Mouse (Mus musculus): ENCODE measurements at regions not wholly inside any gene's neighbourhood (a gene's known extent, or its start where the extent isn't known, plus 50 kb on each side); places are given as distances from the start of the nearest gene placed in this dataset.

DNA sequence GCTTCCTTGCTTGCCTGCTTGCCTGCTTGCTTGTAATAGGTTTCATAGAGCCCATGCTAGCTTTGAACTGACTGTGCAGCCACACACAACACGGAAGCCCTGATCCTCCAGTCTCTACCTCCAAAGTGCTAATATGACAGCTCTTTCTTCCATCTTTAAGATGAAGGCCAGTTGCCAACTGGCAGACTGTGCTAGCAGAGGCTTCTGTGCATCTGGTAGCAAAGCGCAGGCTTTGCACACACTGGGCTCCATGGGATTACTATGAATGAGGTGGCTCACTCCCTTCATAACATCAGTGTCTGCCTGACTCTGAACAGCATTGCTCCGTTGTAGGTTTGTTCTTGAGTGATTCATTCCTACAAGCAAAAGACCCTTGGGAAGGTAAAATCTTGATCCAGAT lies 107.9 kb upstream of the Tmc3 start:
- no peaks in the 10 kb centered on the region; the same call in 1 of the 2 replicates for H3K4me1 ChIP-seq (ENCODE audit: insufficient read depth, low read depth, low read length)
- no peak overlapping the region for H3K9ac ChIP-seq (replicated peaks; ENCODE audit: low read depth)
- H3K4me3 ChIP-seq (ENCODE audit: low read depth, low read length), result no peak overlapping the region
- no peaks in the 10 kb centered on the region for H3K36me3 ChIP-seq (ENCODE audit: insufficient read depth, low read length)
- H3K27me3 ChIP-seq (replicated peaks; ENCODE audit: insufficient read depth, low read length), result no peaks in the 10 kb centered on the region
- no peak overlapping the region for H3K4me2 ChIP-seq (replicated peaks; ENCODE audit: low read depth, low read length)
- 67% methylated on average over 3 of the region's 3 CpGs for WGBS
- DNase-seq (ENCODE audit: low spot score) (no peak), ATAC-seq (no peak)
- no peak overlapping the region for H3K27ac ChIP-seq (ENCODE audit: low read length)
- TF ChIP-seq EP300 (IDR thresholded peaks at IDR 0.05) (no peak), CTCF (IDR thresholded peaks at IDR 0.05) (no peak)
- H3K9me3 ChIP-seq (ENCODE audit: low read length), result no peaks in the 10 kb centered on the region

DNA sequence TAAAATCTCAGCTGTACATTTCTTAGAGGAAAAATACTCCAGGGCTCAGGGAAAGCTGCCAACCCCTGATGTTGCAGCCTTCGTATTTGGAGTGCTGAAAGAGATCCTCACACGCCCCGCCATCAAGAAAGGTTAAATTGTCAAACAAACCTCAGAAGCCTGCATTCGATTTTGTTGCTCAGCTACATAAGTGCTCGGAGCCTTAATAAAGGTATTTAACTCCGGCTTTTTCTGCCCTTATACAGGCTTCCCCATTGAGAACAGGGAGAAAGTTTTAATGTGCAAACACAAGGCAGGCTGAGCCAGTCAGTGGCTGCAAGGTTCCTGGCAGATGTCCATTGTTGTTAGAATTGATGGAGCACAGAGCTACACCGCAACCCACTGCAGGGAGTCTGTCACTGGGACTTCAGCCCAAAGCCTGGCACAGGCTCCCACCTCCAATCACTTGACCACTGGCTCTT lies 107.0 kb upstream of the Tmc3 start:
- ATAC-seq, result no peak
- Histone ChIP-seq H3K9ac (replicated peaks; ENCODE audit: low read depth) (no peak overlapping the region), H3K4me2 (replicated peaks; ENCODE audit: low read depth, low read length) (no peak overlapping the region), H3K27ac (ENCODE audit: low read length) (no peak overlapping the region), H3K4me3 (ENCODE audit: low read depth, low read length) (no peak overlapping the region), H3K27me3 (replicated peaks; ENCODE audit: insufficient read depth, low read length) (no peaks in the 10 kb centered on the region), H3K9me3 (ENCODE audit: low read length) (no peaks in the 10 kb centered on the region), H3K36me3 (ENCODE audit: insufficient read depth, low read length) (no peaks in the 10 kb centered on the region), H3K4me1 (ENCODE audit: insufficient read depth, low read depth, low read length) (no peaks in the 10 kb centered on the region; the same call in 1 of the 2 replicates)
- 20% methylated on average over 7 of the region's 7 CpGs for WGBS
- TF ChIP-seq CTCF (IDR thresholded peaks at IDR 0.05), result no peak
- no peak for TF ChIP-seq EP300 (IDR thresholded peaks at IDR 0.05)
- DNase-seq (ENCODE audit: low spot score), result no peak

DNA sequence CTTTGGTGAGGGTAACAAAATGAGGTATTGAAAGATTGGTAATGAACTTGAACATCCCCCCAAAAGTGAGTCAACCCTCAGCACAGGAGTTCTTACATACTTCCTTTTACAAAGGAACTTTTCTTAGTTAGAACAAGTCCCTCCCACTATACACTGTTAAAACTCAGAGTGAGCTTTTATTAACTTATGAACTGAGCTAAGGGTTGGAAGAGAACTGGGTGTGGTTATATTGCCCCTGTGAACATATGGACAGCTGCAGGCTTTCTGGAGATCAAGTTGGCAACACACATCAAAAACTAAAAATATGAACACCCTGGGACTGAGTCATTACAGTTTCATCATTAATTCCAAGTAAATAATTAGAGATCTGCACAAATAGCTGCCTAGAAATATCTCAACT lies 103.1 kb upstream of the Tmc3 start:
- no peak overlapping the region for H3K4me2 ChIP-seq (replicated peaks; ENCODE audit: low read depth, low read length)
- no peak overlapping the region for H3K9ac ChIP-seq (replicated peaks; ENCODE audit: low read depth)
- TF ChIP-seq CTCF (IDR thresholded peaks at IDR 0.05), result no peak
- no peak for TF ChIP-seq EP300 (IDR thresholded peaks at IDR 0.05)
- H3K36me3 ChIP-seq (ENCODE audit: insufficient read depth, low read length), result no peaks in the 10 kb centered on the region
- DNase-seq (ENCODE audit: low spot score) (no peak), ATAC-seq (no peak)
- H3K4me3 ChIP-seq (ENCODE audit: low read depth, low read length), result no peak overlapping the region
- no peaks in the 10 kb centered on the region; the same call in 1 of the 2 replicates for H3K4me1 ChIP-seq (ENCODE audit: insufficient read depth, low read depth, low read length)
- H3K27me3 ChIP-seq (replicated peaks; ENCODE audit: insufficient read depth, low read length), result no peaks in the 10 kb centered on the region
- no peak overlapping the region for H3K27ac ChIP-seq (ENCODE audit: low read length)
- no peaks in the 10 kb centered on the region for H3K9me3 ChIP-seq (ENCODE audit: low read length)

DNA sequence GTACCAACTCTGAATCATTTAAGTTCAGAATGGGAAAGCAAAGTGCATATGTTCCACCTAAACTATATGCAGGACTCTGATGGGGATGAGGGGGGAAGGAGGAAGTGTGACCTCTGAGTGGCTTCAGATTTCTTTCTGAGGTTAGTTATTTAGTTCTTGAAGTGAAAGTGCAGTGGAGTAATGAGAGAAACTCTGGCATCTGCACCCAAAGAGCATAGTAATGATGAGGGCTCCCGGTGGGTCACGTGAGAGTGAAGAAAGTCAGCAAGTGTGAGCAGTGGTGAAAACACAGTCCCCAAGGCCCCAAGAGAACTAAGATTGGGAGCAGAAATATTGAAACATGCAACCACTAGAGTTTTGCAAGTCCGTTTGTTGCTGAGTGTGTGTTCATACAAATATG lies 102.5 kb upstream of the Tmc3 start:
- ATAC-seq (no peak), DNase-seq (ENCODE audit: low spot score) (no peak)
- WGBS, result 71% methylated on average over 3 of the region's 3 CpGs
- Histone ChIP-seq H3K4me2 (replicated peaks; ENCODE audit: low read depth, low read length) (no peak overlapping the region), H3K27me3 (replicated peaks; ENCODE audit: insufficient read depth, low read length) (no peaks in the 10 kb centered on the region), H3K36me3 (ENCODE audit: insufficient read depth, low read length) (no peaks in the 10 kb centered on the region), H3K4me1 (ENCODE audit: insufficient read depth, low read depth, low read length) (no peaks in the 10 kb centered on the region; the same call in 1 of the 2 replicates), H3K27ac (ENCODE audit: low read length) (no peak overlapping the region), H3K4me3 (ENCODE audit: low read depth, low read length) (no peak overlapping the region), H3K9ac (replicated peaks; ENCODE audit: low read depth) (no peak overlapping the region), H3K9me3 (ENCODE audit: low read length) (no peaks in the 10 kb centered on the region)
- TF ChIP-seq CTCF (IDR thresholded peaks at IDR 0.05), result no peak
- no peak for TF ChIP-seq EP300 (IDR thresholded peaks at IDR 0.05)

GRCm38 (mm10) chr7:83482671-83483304 lies 101.9 kb upstream of the Tmc3 start:
- no peaks in the 10 kb centered on the region for H3K9me3 ChIP-seq (ENCODE audit: low read length)
- no peak overlapping the region for H3K4me3 ChIP-seq (ENCODE audit: low read depth, low read length)
- TF ChIP-seq CTCF (IDR thresholded peaks at IDR 0.05) (no peak), EP300 (IDR thresholded peaks at IDR 0.05) (no peak)
- DNase-seq (ENCODE audit: low spot score) (peak; percentile 9), ATAC-seq (no peak)
- WGBS, result 55% methylated on average over 7 of the region's 7 CpGs
- H3K4me1 ChIP-seq (ENCODE audit: insufficient read depth, low read depth, low read length), result no peaks in the 10 kb centered on the region; the same call in 1 of the 2 replicates
- H3K36me3 ChIP-seq (ENCODE audit: insufficient read depth, low read length), result no peaks in the 10 kb centered on the region
- no peak overlapping the region for H3K9ac ChIP-seq (replicated peaks; ENCODE audit: low read depth)
- no peaks in the 10 kb centered on the region for H3K27me3 ChIP-seq (replicated peaks; ENCODE audit: insufficient read depth, low read length)
- H3K4me2 ChIP-seq (replicated peaks; ENCODE audit: low read depth, low read length), result no peak overlapping the region
- H3K27ac ChIP-seq (ENCODE audit: low read length), result no peak overlapping the region

GRCm38 (mm10) chr7:83486156-83486750 lies 98.5 kb upstream of the Tmc3 start:
- DNase-seq (ENCODE audit: low spot score) (no peak), ATAC-seq (no peak)
- no peak overlapping the region for H3K4me3 ChIP-seq (ENCODE audit: low read depth, low read length)
- H3K27ac ChIP-seq (ENCODE audit: low read length), result no peak overlapping the region
- WGBS, result 26% methylated on average over 2 of the region's 2 CpGs
- H3K4me1 ChIP-seq (ENCODE audit: insufficient read depth, low read depth, low read length), result no peaks in the 10 kb centered on the region
- TF ChIP-seq EP300 (IDR thresholded peaks at IDR 0.05), result no peak
- no peak for TF ChIP-seq CTCF (IDR thresholded peaks at IDR 0.05)
- no peaks in the 10 kb centered on the region for H3K9me3 ChIP-seq (ENCODE audit: low read length)
- no peaks in the 10 kb centered on the region for H3K36me3 ChIP-seq (ENCODE audit: insufficient read depth, low read length)
- no peak overlapping the region for H3K4me2 ChIP-seq (replicated peaks; ENCODE audit: low read depth, low read length)
- no peak overlapping the region for H3K9ac ChIP-seq (replicated peaks; ENCODE audit: low read depth)
- no peaks in the 10 kb centered on the region for H3K27me3 ChIP-seq (replicated peaks; ENCODE audit: insufficient read depth, low read length)
